Mouse (Mus musculus) hindbrain, postnatal 0 days (tissue): ENCODE measurements around the gene Trim5. TPM values are rescaled to one million over a fixed set of nuclear protein-coding genes. Genes with fewer than 3 reads are reported as not detected.

Source experiments
- ATAC-seq: fragments of 200-750 bp; cut with Nextera tagmentation; 2 replicates; pipeline ENCODE4 v1.8.0; 2017; ENCODE audit warnings: mild to moderate bottlenecking, moderate TSS enrichment, moderate library complexity
- DNase-seq: peaks from one replicate; pipeline ENCODE4 v3.0.0-alpha.2; 2015; ENCODE audit warnings: low spot score
- H3K27ac ChIP-seq: fragments of 300-500 bp; sonication (generic); 2 replicates; pipeline ENCODE4 v1.5.1; 2014; ENCODE audit warnings: mild to moderate bottlenecking
- H3K27me3 ChIP-seq: fragments of 300-500 bp; sonication (generic); 2 replicates; pipeline ENCODE4 v1.6.1; 2014; ENCODE audit warnings: low read length, mixed read lengths; ENCODE audit not compliant: insufficient read depth
- H3K36me3 ChIP-seq: fragments of 300-500 bp; sonication (generic); 2 replicates; pipeline ENCODE4 v1.6.1; 2014; ENCODE audit warnings: low read length, mixed read lengths; ENCODE audit not compliant: insufficient read depth
- H3K4me1 ChIP-seq: fragments of 300-500 bp; sonication (generic); 2 replicates; pipeline ENCODE4 v1.6.1; 2014; ENCODE audit warnings: antibody characterized with exemption, low read length, mixed read lengths; ENCODE audit not compliant: insufficient read depth
- H3K4me2 ChIP-seq: fragments of 300-500 bp; sonication (generic); 2 replicates; pipeline ENCODE4 v1.6.1; 2014; ENCODE audit warnings: low read depth, mild to moderate bottlenecking, low read length, moderate library complexity, mixed read lengths
- H3K4me3 ChIP-seq: fragments of 300-500 bp; sonication (generic); 2 replicates; pipeline ENCODE4 v1.5.1; 2014; ENCODE audit warnings: low read length
- H3K9ac ChIP-seq: fragments of 300-500 bp; sonication (generic); replicated peaks from 2 replicates; pipeline ENCODE4 v1.6.1; 2014; ENCODE audit warnings: mild to moderate bottlenecking, low read length, moderate library complexity, mixed read lengths
- H3K9me3 ChIP-seq: fragments of 300-500 bp; sonication (generic); 2 replicates; pipeline ENCODE4 v1.6.1; 2016; ENCODE audit warnings: low read length, mixed read lengths
- CTCF ChIP-seq: IDR thresholded peaks from 2 replicates; pipeline ENCODE4 v1.5.1; 2016; ENCODE audit warnings: antibody characterized with exemption, control low read depth, low read depth
- WGBS: fragments of 180-500 bp; shearing (Covaris S2); extraction: QIAGEN DNeasy Blood & Tissue Kit; methylation state at CpG from one replicate; pipeline ENCODE4 v1.1.7; 2014; 5-methylcytosine and 5-hydroxymethylcytosine counted together
- polyA plus RNA-seq: library from polyadenylated mRNA; unstranded; fragments of >200 nt; fragmentation: Nextera tagmentation; extraction: Ambion mirVana; gene quantifications from 2 replicates; pipeline ENCODE4 v1.2.1, GENCODE M21; 2015
- total RNA-seq: library from RNA; depleted of rRNA; stranded (reverse); fragments of >200 nt; gene quantifications from 2 replicates; pipeline ENCODE4 v1.2.3, GENCODE M21; 2014; rRNA removed

Gene Trim5
- total and polyA plus RNA-seq, 2 experiments from 2014 or later = 0.16 to 0.25 TPM

DNA sequence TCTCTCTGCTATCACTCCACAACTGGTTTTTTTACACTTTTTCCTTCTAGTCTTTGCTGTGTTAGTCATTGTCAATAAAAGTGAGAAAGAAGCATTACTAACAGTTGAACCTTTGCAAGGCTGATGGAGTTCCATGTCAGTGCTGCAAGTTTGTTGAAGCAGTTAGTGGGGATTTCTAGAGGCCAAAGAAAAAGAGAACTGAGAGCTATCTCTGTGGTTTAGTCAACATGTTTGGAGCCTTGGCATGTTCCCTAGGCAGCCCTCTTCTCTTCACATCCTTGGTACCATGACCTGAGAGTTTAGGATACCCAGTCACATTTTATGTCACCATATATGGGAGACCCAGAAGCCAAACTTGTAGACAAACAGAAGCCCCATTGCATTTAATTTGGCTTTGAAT, 47.0 kb downstream of the Trim5 start:
- no peak overlapping the region for H3K27ac ChIP-seq
- no peak for TF ChIP-seq CTCF
- H3K9ac ChIP-seq = no peak overlapping the region
- H3K27me3 ChIP-seq = no peaks in the 10 kb centered on the region
- no peaks in the 10 kb centered on the region for H3K36me3 ChIP-seq
- H3K4me2 ChIP-seq = no peak overlapping the region
- ATAC-seq (no peak), DNase-seq (no peak)
- no peak overlapping the region for H3K4me3 ChIP-seq
- no peaks in the 10 kb centered on the region for H3K4me1 ChIP-seq
- H3K9me3 ChIP-seq = no peaks in the 10 kb centered on the region

DNA sequence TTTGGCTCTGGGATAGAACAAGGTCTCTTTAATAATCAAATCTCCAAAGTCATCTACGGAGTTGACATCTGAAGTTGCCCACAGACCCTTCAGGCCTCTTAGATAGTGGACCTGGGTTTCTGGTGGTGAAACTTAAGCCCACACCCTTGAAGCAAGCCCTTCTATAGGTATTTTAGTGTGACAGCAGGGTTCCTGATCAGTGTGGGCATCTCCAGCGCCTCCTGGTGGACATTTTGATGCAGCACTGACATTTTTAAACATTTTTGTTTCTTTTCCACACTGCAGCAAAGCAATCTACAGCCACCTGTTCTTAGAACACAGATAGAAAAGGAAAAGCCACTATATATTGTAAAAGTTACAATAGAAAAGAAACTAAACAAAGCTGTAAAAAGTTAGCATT, 56.7 kb downstream of the Trim5 start:
- Histone ChIP-seq H3K9me3 (no peaks in the 10 kb centered on the region), H3K27ac (no peak overlapping the region), H3K36me3 (no peaks in the 10 kb centered on the region), H3K4me2 (no peak overlapping the region), H3K9ac (no peak overlapping the region), H3K27me3 (no peaks in the 10 kb centered on the region), H3K4me1 (no peaks in the 10 kb centered on the region), H3K4me3 (no peak overlapping the region)
- 42% methylated on average over 2 of the region's 2 CpGs for WGBS
- TF ChIP-seq CTCF = peak; percentile 63
- DNase-seq (peak; percentile 20), ATAC-seq (no peak)

DNA sequence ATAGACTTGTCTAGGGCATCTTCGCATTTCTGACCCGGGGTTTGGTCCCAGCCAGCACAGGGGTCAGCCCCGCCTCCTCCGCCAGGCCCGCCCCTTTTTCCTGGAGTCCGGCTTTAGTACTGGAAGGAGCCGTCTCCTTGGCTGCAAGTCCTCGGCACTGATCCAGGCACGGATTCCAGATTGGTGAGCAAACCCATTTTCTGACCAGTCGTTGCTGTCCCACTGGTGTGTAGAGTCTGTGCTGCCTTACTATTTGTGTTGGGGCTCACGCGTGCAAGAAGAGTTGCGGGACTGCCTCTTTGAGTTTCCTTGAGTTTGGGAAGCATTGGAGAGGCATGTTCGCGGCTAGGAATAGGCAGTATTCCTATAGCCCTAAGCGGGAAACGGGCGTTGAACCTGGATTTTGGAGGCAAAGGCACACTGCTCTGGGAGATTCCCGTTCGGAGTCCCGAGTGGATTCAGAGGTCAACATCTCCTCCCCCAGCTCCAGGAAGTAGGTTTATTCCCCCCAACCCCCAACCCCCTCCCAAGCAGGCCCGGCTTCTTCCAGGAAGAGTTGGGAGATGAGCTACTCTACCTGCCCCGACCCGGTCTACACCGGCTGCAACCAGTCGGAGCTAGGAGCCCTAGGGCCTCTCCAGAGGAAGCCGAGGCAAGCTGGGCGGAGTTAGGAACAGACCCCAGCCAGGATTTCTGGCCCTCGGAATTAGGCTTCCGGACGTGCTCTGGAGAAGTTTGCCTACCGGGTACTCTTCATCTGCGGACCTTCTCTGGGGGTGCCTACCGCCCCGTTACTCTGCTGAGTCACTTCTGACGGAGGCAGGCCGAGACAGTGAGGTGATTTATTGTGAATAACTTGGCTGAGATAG, 69.0 kb downstream of the Trim5 start, which contains the start of gene Trim6:
TSS of gene Trim6 (plus strand) at position 93 of the 869 bp plus-strand sequence.
- Histone ChIP-seq H3K9me3 (no peaks in the 10 kb centered on the region), H3K9ac (peak within 1 kb of the TSS; percentile 39), H3K4me2 (peak within 1 kb of the TSS; percentile 58), H3K27ac (no peak within 1 kb of the TSS), H3K4me3 (peak within 1 kb of the TSS; percentile 30), H3K36me3 (no peaks in the 10 kb centered on the region), H3K27me3 (no peaks in the 10 kb centered on the region), H3K4me1 (peaks cover 7% of the 10 kb centered on the region; the same call in 1 of the 2 replicates)
- ATAC-seq = peak; percentile 79
- TF ChIP-seq CTCF = no peak
- 4% methylated on average over 37 of the region's 37 CpGs for WGBS
- peak; percentile 59 for DNase-seq

DNA sequence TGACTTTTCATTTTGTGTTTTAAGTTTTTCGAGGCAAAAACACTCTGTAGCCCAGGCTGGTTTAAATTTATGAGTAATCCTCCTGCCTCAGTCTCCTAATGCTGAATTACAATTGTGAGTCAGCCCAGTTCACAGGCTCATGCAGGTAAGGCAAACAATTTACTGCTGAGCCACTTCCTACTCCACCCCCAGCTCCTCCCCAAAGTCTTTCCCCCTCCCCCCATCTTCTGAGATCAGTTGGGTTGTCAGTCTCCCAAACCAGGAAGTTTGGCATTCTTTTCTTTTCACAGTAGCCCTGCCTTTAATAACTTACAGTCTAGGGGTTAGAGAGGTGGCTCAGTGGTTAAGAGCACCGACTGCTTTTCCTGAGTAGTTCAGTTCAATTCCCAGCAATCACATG, 70.0 kb downstream of the Trim5 start:
- Histone ChIP-seq H3K27ac (no peak overlapping the region), H3K27me3 (no peaks in the 10 kb centered on the region), H3K9ac (no peak overlapping the region), H3K36me3 (no peaks in the 10 kb centered on the region), H3K9me3 (no peaks in the 10 kb centered on the region), H3K4me2 (no peak overlapping the region), H3K4me1 (peaks cover 7% of the 10 kb centered on the region; the same call in 1 of the 2 replicates), H3K4me3 (no peak overlapping the region)
- DNase-seq (no peak), ATAC-seq (no peak)
- WGBS = 78% methylated on average over 2 of the region's 2 CpGs
- no peak for TF ChIP-seq CTCF

GRCm38 (mm10) chr7:104216011-104216535, 71.8 kb downstream of the Trim5 start:
- TF ChIP-seq CTCF = no peak
- DNase-seq (no peak), ATAC-seq (no peak)
- Histone ChIP-seq H3K36me3 (no peaks in the 10 kb centered on the region), H3K27me3 (no peaks in the 10 kb centered on the region), H3K4me3 (no peak overlapping the region), H3K27ac (no peak overlapping the region), H3K9me3 (no peaks in the 10 kb centered on the region), H3K4me1 (peaks cover 7% of the 10 kb centered on the region; the same call in 1 of the 2 replicates), H3K4me2 (no peak overlapping the region), H3K9ac (no peak overlapping the region)
- WGBS = 81% methylated on average over 1 of the region's 1 CpGs

Other genes with a start within 250 kb of the Trim5 start
- not detected in 2 replicates for gene Olfr642, start 235.4 kb downstream of the Trim5 start, total RNA-seq
- not detected in 2 replicates for gene Olfr642, start 235.4 kb downstream of the Trim5 start, polyA plus RNA-seq
- gene 4930516K23Rik, start 226.6 kb downstream of the Trim5 start, total RNA-seq = not detected in 2 replicates
- not detected in 2 replicates for gene 4930516K23Rik, start 226.6 kb downstream of the Trim5 start, polyA plus RNA-seq
- gene Olfr644, start 216.2 kb downstream of the Trim5 start, total RNA-seq = not detected in 2 replicates
- not detected in 2 replicates for gene Olfr644, start 216.2 kb downstream of the Trim5 start, polyA plus RNA-seq
- not detected in 2 replicates for gene Olfr645, start 202.6 kb downstream of the Trim5 start, total RNA-seq
- gene Olfr645, start 202.6 kb downstream of the Trim5 start, polyA plus RNA-seq = not detected in 2 replicates
- not detected in 2 replicates for gene Olfr646, start 183.2 kb downstream of the Trim5 start, total RNA-seq
- gene Olfr646, start 183.2 kb downstream of the Trim5 start, polyA plus RNA-seq = not detected in 2 replicates
- not detected in 2 replicates for gene Ubqln5, start 158.3 kb downstream of the Trim5 start, total RNA-seq
- gene Ubqln5, start 158.3 kb downstream of the Trim5 start, polyA plus RNA-seq = not detected in 2 replicates
- gene Olfr643, start 150.7 kb downstream of the Trim5 start, total RNA-seq = not detected in 2 replicates
- not detected in 2 replicates for gene Olfr643, start 150.7 kb downstream of the Trim5 start, polyA plus RNA-seq
- gene Ubqln3, start 144.8 kb downstream of the Trim5 start, total RNA-seq = not detected in 2 replicates
- not detected in 2 replicates for gene Ubqln3, start 144.8 kb downstream of the Trim5 start, polyA plus RNA-seq
- not detected in 2 replicates for gene Ubqlnl, start 137.5 kb downstream of the Trim5 start, total RNA-seq
- gene Ubqlnl, start 137.5 kb downstream of the Trim5 start, polyA plus RNA-seq = not detected in 2 replicates
- not detected in 2 replicates for gene Olfm5, start 123.3 kb downstream of the Trim5 start, total RNA-seq
- gene Olfm5, start 123.3 kb downstream of the Trim5 start, polyA plus RNA-seq = not detected in 2 replicates
- gene Olfr648, start 104.7 kb downstream of the Trim5 start, total RNA-seq = not detected in 2 replicates
- 0.37 and 0.40 TPM in 2 replicates for gene Olfr648, start 104.7 kb downstream of the Trim5 start, polyA plus RNA-seq
- not detected in 2 replicates for gene Olfr649, start 92.1 kb downstream of the Trim5 start, total RNA-seq
- not detected in 2 replicates for gene Olfr649, start 92.1 kb downstream of the Trim5 start, polyA plus RNA-seq
- 0.29 and 0.37 TPM in 2 replicates for gene Trim6, start 69.3 kb downstream of the Trim5 start, total RNA-seq
- 0.68 and 0.91 TPM in 2 replicates for gene Trim6, start 69.3 kb downstream of the Trim5 start, polyA plus RNA-seq
- gene Trim34a, start 43.6 kb downstream of the Trim5 start, total RNA-seq = 1.3 and 1.9 TPM in 2 replicates
- gene Trim34a, start 43.6 kb downstream of the Trim5 start, polyA plus RNA-seq = 1.1 and 1.6 TPM in 2 replicates
- 2.2 and 2.8 TPM in 2 replicates for gene Trim12a, start 27.4 kb upstream of the Trim5 start, total RNA-seq
- gene Trim12a, start 27.4 kb upstream of the Trim5 start, polyA plus RNA-seq = 3.1 and 3.7 TPM in 2 replicates
- gene Trim34b, start 41.4 kb upstream of the Trim5 start, total RNA-seq = not detected in 2 replicates
- gene Trim34b, start 41.4 kb upstream of the Trim5 start, polyA plus RNA-seq = not detected in 2 replicates
- 1.7 and 1.8 TPM in 2 replicates for gene Trim12c, start 65.3 kb upstream of the Trim5 start, total RNA-seq
- gene Trim12c, start 65.3 kb upstream of the Trim5 start, polyA plus RNA-seq = 0.61 and 0.83 TPM in 2 replicates
- 0.16 TPM in 1 of 2 replicates, not detected in the other for gene Trim30b, start 81.8 kb upstream of the Trim5 start, total RNA-seq
- gene Trim30b, start 81.8 kb upstream of the Trim5 start, polyA plus RNA-seq = not detected in 2 replicates
- 1.2 TPM in 1 of 2 replicates, not detected in the other for gene Trim30c, start 112.7 kb upstream of the Trim5 start, total RNA-seq
- not detected in 2 replicates for gene Trim30c, start 112.7 kb upstream of the Trim5 start, polyA plus RNA-seq
- 1.3 and 2.2 TPM in 2 replicates for gene Trim30a, start 177.1 kb upstream of the Trim5 start, total RNA-seq
- 0.89 and 0.97 TPM in 2 replicates for gene Trim30a, start 177.1 kb upstream of the Trim5 start, polyA plus RNA-seq
- gene Trim30d, start 219.8 kb upstream of the Trim5 start, total RNA-seq = 1.7 and 2.0 TPM in 2 replicates
- gene Trim30d, start 219.8 kb upstream of the Trim5 start, polyA plus RNA-seq = 1.4 and 1.5 TPM in 2 replicates